Mouse (Mus musculus) frontal cortex, adult (tissue): ENCODE data around the gene Sept3.

ENCODE experiments used
- ATAC-seq: cut with Nextera tagmentation; 2 replicates; pipeline ENCODE4 v1.9.2; 2017; ENCODE audit warnings: mild to moderate bottlenecking, moderate library complexity, mixed read lengths; ENCODE audit not compliant: low TSS enrichment

Gene Sept3

DNA sequence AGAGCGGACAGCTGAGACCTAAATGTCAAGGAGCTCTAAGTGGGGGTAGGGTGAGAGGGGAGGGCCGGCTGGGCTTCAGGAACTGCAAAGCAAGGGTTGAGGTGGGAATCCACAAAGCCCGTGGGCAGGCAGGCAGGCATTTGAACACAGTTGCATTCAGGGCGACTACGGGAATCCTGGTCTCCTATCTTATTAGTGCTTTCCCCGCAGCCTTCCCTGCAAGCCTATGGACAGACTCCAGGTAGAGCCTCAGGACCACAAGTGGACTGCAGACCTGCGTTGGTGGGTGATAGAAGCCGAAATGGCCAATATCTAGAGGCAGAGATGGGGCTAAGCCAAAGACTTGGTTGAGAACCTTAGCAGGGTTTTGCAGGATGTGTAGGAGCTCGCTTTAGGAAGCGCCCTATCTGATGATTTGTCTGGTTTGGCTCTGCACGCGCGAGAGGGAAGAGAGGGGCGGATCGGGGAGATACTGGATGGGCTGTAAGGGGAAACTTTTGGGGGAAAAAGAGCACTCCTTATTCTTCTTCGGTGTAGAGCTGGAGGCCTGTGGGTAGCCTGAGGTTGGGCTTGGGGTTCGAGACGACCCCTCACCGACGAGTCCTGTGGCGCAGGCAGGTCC lies 65.8 kb downstream of the Sept3 start:
- no peak for ATAC-seq

DNA sequence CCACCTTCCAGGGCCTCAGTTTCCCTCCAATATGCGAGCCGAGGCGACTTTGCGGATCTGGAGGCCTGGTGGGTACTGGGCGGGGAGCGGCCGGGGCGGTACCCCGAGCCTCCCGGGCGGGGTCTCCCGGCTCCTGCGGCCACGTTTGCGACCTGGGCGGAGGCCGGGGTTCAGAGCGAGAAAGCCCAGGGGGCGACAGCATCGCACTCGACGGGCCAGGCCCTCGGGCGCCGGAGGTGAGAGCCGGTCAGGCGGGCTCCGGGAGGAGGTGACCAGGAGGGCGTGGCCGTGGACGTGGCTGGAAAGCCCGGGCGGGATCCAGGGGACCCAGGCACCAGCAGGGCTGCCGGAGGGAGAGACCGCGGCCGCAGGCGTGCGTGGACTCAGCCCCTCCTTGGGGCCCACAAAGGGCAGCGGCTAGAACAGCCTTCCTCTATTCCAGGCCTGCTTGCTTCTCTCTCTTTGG lies 66.4 kb downstream of the Sept3 start:
- no peak for ATAC-seq

DNA sequence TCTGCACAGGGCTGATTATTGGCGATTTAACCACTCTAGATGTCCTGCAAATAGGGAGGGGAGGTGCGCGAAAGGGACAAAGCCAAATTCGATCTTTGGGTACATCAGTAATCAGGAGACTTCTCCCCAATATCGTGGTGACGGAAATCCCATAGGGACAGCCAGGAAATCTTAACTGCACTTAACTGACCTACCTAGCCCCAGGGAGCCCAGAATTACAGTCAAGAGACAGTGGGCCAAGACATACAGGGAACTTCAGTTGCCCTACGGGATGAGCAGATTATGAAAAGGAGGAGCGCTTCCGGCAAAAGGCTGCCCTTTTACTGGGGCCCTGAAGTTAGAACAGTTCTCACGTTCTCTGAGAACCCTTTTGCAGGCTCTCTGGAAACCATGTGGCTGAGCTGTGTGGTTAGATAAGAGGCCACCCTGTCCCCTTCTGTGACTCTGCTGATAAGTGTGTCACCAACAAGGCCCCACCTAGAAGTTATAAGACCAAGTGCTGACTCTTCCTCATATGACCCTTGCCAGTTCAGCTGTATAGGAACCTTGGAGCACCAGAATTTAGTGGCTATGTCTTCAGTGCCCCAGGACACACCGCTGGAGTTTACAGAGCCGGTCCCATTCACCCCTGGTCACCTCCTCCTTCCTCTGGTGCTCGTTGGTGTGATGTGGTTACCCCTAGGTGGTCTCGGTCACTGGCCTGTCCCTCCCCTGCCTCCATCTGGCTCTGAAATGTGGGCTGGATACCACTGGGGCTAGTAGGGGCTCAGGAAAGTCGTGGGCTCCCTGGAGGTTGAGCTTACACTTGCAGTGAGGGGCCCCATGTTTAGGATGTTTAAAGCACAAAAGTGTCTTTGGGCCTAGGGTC lies 67.2 kb downstream of the Sept3 start:
- ATAC-seq, result no peak

DNA sequence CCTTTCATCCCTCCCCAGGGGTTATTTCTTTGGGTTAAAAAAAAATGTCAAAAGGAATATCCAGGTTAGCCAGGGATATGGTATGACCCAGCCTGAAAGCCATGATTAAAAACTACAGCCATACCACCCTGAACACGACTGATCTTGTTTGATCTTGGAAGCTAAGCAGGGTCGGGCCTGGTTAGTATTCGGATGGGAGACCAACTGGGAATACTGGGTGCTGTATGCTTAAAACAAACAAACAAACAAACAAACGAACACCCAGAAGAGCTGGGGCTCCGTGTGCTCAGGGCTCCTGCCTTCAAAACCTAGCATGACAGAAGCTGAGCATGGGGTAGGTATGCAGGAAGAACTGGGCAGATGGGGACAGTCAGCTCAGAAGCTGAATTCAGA lies 67.8 kb downstream of the Sept3 start:
- no peak for ATAC-seq

GRCm38 (mm10) chr15:82343368-82344287 lies 68.9 kb downstream of the Sept3 start:
- ATAC-seq, result no peak
